In genomic region chr9:34871316-34871966, GRCm38 (mm10) we compare ENCODE assay signal across 16 mouse cellular contexts.
DNase-seq lines count a peak whose midpoint lies in the region; ATAC-seq lines count a peak whose summit lies in the region.
"Had no signal": no experiment of that assay in that cellular context is flagged by ENCODE, and none has a peak within 500 bp of the region (broad histone marks: within the 10 kb centered on the region; RNA-seq: fewer than 3 reads in every experiment).

No protein-coding gene starts in this region.

- peak; percentile 89 for ATAC-seq in midbrain, embryonic 13.5 days
- ATAC-seq in kidney, embryonic 16.5 days (ENCODE audit: low FRiP score, low TSS enrichment), result no peak
- ATAC-seq in heart, embryonic 11.5 days (replicated peaks; ENCODE audit: insufficient number of reproducible peaks, low FRiP score, low TSS enrichment), result no peak

- no peaks in the 10 kb centered on the region for H3K36me3 ChIP-seq in hindbrain, embryonic 10.5 days
- H3K36me3 ChIP-seq in midbrain, embryonic 13.5 days, result no peaks in the 10 kb centered on the region
- no peaks in the 10 kb centered on the region for H3K36me3 ChIP-seq in kidney, embryonic 16.5 days (ENCODE audit: insufficient read depth, low read length)
- no peaks in the 10 kb centered on the region for H3K36me3 ChIP-seq in heart, embryonic 11.5 days (ENCODE audit: control insufficient read depth, insufficient read depth, low read length)
- H3K36me3 ChIP-seq: embryonic facial prominence, embryonic 12.5 days; G1E; heart, embryonic 12.5 days; limb, embryonic 15.5 days; lung, embryonic 15.5 days had no signal

- H3K4me2 ChIP-seq in midbrain, embryonic 13.5 days (replicated peaks), result peak overlapping the region; percentile 11; the same call in 1 of the 2 replicates
- no peak overlapping the region for H3K4me2 ChIP-seq in kidney, embryonic 16.5 days (replicated peaks; ENCODE audit: low read depth, low read length)
- no peak overlapping the region for H3K4me2 ChIP-seq in heart, embryonic 11.5 days
- H3K4me2 ChIP-seq: embryonic facial prominence, embryonic 12.5 days; heart, embryonic 12.5 days; limb, embryonic 15.5 days; lung, embryonic 15.5 days had no signal

- peaks cover 37% of the 10 kb centered on the region for H3K4me1 ChIP-seq in hindbrain, embryonic 10.5 days (replicated peaks)
- peaks cover 32% of the 10 kb centered on the region for H3K4me1 ChIP-seq in midbrain, embryonic 13.5 days (replicated peaks)
- no peaks in the 10 kb centered on the region for H3K4me1 ChIP-seq in kidney, embryonic 16.5 days (ENCODE audit: insufficient read depth, low read length)
- no peaks in the 10 kb centered on the region for H3K4me1 ChIP-seq in heart, embryonic 11.5 days (ENCODE audit: control insufficient read depth, insufficient read depth, low read length)
- H3K4me1 ChIP-seq: embryonic facial prominence, embryonic 12.5 days; heart, embryonic 12.5 days; limb, embryonic 15.5 days had no signal

- DNase-seq in ES-CJ7 (ENCODE audit: low read depth, low spot score), result peak; percentile 24
- peak; percentile 18 for DNase-seq in embryo, embryonic 9.5 days (ENCODE audit: extremely low spot score)
- DNase-seq in hindbrain, embryonic 10.5 days (ENCODE audit: low spot score), result peak; percentile 62
- DNase-seq in cerebellum, postnatal 14 days, result no peak
- DNase-seq in spleen, postnatal 4 days (ENCODE audit: low spot score in 2 of 2), result no peak
- DNase-seq: kidney, postnatal 10 days; thymus, postnatal 14 days had no signal

- 27% methylated on average over 15 of the region's 15 CpGs for WGBS in hindbrain, embryonic 10.5 days
- WGBS in midbrain, embryonic 13.5 days, result 5% methylated on average over 15 of the region's 15 CpGs
- 65% methylated on average over 15 of the region's 15 CpGs for WGBS in kidney, embryonic 16.5 days
- 65% methylated on average over 15 of the region's 15 CpGs for WGBS in heart, embryonic 11.5 days (ENCODE audit: insufficient replicate concordance)

- 0 out of 2 replicates have a peak overlapping the region, but pooled peaks have one; percentile 8 for H3K9ac ChIP-seq in midbrain, embryonic 13.5 days (replicated peaks)
- no peak overlapping the region for H3K9ac ChIP-seq in kidney, embryonic 16.5 days (replicated peaks; ENCODE audit: low read length)
- H3K9ac ChIP-seq in heart, embryonic 11.5 days (ENCODE audit: low read depth, low read length), result no peak overlapping the region
- H3K9ac ChIP-seq: embryonic facial prominence, embryonic 12.5 days; heart, embryonic 12.5 days; limb, embryonic 15.5 days; lung, embryonic 15.5 days had no signal

- peaks cover 60% of the 10 kb centered on the region for H3K27me3 ChIP-seq in hindbrain, embryonic 10.5 days (ENCODE audit: insufficient read depth, poor library complexity, severe bottlenecking)
- H3K27me3 ChIP-seq in midbrain, embryonic 13.5 days, result no peaks in the 10 kb centered on the region
- no peaks in the 10 kb centered on the region for H3K27me3 ChIP-seq in kidney, embryonic 16.5 days (ENCODE audit: insufficient read depth, low read length)
- H3K27me3 ChIP-seq in heart, embryonic 11.5 days (ENCODE audit: control insufficient read depth, insufficient read depth, low read length), result no peaks in the 10 kb centered on the region; the same call in 1 of the 2 replicates
- H3K27me3 ChIP-seq: embryonic facial prominence, embryonic 12.5 days; limb, embryonic 15.5 days; lung, embryonic 15.5 days had no signal

- no peaks in the 10 kb centered on the region for H3K9me3 ChIP-seq in hindbrain, embryonic 10.5 days
- H3K9me3 ChIP-seq in midbrain, embryonic 13.5 days, result no peaks in the 10 kb centered on the region
- H3K9me3 ChIP-seq in kidney, embryonic 16.5 days (ENCODE audit: low read length), result no peaks in the 10 kb centered on the region
- H3K9me3 ChIP-seq in heart, embryonic 11.5 days (replicated peaks; ENCODE audit: control insufficient read depth, low read length), result no peaks in the 10 kb centered on the region
- H3K9me3 ChIP-seq: embryonic facial prominence, embryonic 12.5 days; G1E; heart, embryonic 12.5 days; limb, embryonic 15.5 days; lung, embryonic 15.5 days had no signal

- peak overlapping the region; percentile 87 for H3K27ac ChIP-seq in hindbrain, embryonic 10.5 days
- peak overlapping the region; percentile 56 for H3K27ac ChIP-seq in midbrain, embryonic 13.5 days
- no peak overlapping the region for H3K27ac ChIP-seq in kidney, embryonic 16.5 days (ENCODE audit: low read length)
- H3K27ac ChIP-seq in heart, embryonic 11.5 days (ENCODE audit: low read depth, low read length), result no peak overlapping the region
- H3K27ac ChIP-seq: embryonic facial prominence, embryonic 12.5 days; limb, embryonic 15.5 days; lung, embryonic 15.5 days had no signal

- H3K4me3 ChIP-seq in hindbrain, embryonic 10.5 days, result no peak overlapping the region
- H3K4me3 ChIP-seq in midbrain, embryonic 13.5 days (replicated peaks), result no peak overlapping the region
- no peak overlapping the region for H3K4me3 ChIP-seq in kidney, embryonic 16.5 days (ENCODE audit: low read length)
- no peak overlapping the region for H3K4me3 ChIP-seq in heart, embryonic 11.5 days (ENCODE audit: low read depth, low read length)
- H3K4me3 ChIP-seq: embryonic facial prominence, embryonic 12.5 days; heart, embryonic 12.5 days; limb, embryonic 15.5 days; lung, embryonic 15.5 days; myocyte had no signal

Comparison
In these comparisons a context has a peak if more than half of its experiments do, and no peak if none do; other contexts are left out.
1. DNase-seq: peak in ES-CJ7 (single experiment), embryo, embryonic 9.5 days (single experiment) and hindbrain, embryonic 10.5 days (single experiment); none in cerebellum, postnatal 14 days (0 of 2) and spleen, postnatal 4 days (0 of 2).
2. H3K27ac ChIP-seq: peak in hindbrain, embryonic 10.5 days (single experiment) and midbrain, embryonic 13.5 days (single experiment); none in kidney, embryonic 16.5 days (single experiment) and heart, embryonic 11.5 days (single experiment).